ENCODE assay signal across 14 mouse cellular contexts in genomic region chr14:22494866-22495265, GRCm38 (mm10).
DNase-seq lines count a peak whose midpoint lies in the region; ATAC-seq and TF ChIP-seq lines count a peak whose summit lies in the region.
"Had no signal": no experiment of that assay in that cellular context is flagged by ENCODE, and none has a peak within 500 bp of the region (broad histone marks: within the 10 kb centered on the region; RNA-seq: fewer than 3 reads in every experiment).

No protein-coding gene starts in this region.

- no peaks in the 10 kb centered on the region for H3K4me1 ChIP-seq in lung, embryonic 14.5 days (ENCODE audit: insufficient read depth)
- H3K4me1 ChIP-seq: heart, embryonic 15.5 days had no signal

- no peaks in the 10 kb centered on the region for H3K9me3 ChIP-seq in lung, embryonic 14.5 days (ENCODE audit: low read depth, low read length)
- H3K9me3 ChIP-seq: heart, embryonic 15.5 days had no signal

- no peaks in the 10 kb centered on the region for H3K27me3 ChIP-seq in lung, embryonic 14.5 days (ENCODE audit: insufficient read depth, low read length)
- H3K27me3 ChIP-seq: heart, embryonic 15.5 days; Patski had no signal

- peak; percentile 34 for DNase-seq in lung, embryonic 14.5 days
- DNase-seq in lung, postnatal 36 days: no peak
- peak; percentile 75 for DNase-seq in embryo, embryonic 11 days
- peak; percentile 3 for DNase-seq in lung, postnatal 14 days
- peak; percentile 80 for DNase-seq in retina, embryonic 14.5 days (ENCODE audit: low spot score)
- no peak for DNase-seq in right cerebral cortex, postnatal 36 days (ENCODE audit: low spot score in 2 of 2)
- no peak for DNase-seq in urinary bladder, adult 2 months (ENCODE audit: low spot score)
- DNase-seq: cerebellum, postnatal 10 days; gastrocnemius, postnatal 10 days; kidney, adult 18-20 months had no signal

- no peak overlapping the region for H3K9ac ChIP-seq in lung, embryonic 14.5 days
- H3K9ac ChIP-seq: heart, embryonic 15.5 days had no signal

- H3K4me2 ChIP-seq in lung, embryonic 14.5 days: no peak overlapping the region
- H3K4me2 ChIP-seq: heart, embryonic 15.5 days had no signal

- no peaks in the 10 kb centered on the region for H3K36me3 ChIP-seq in lung, embryonic 14.5 days (ENCODE audit: insufficient read depth)
- H3K36me3 ChIP-seq: heart, embryonic 15.5 days had no signal

- ATAC-seq in lung, embryonic 14.5 days (ENCODE audit: insufficient read depth): no peak
- ATAC-seq: CD4-positive, CD25-positive, alpha-beta regulatory T cell, adult 4 months; Patski had no signal

- WGBS in lung, embryonic 14.5 days: 23% methylated on average over 10 of the region's 10 CpGs

- no peak overlapping the region for H3K4me3 ChIP-seq in lung, embryonic 14.5 days (ENCODE audit: low read depth, low read length)
- H3K4me3 ChIP-seq: erythroblast, embryonic 14.5 days; heart, embryonic 15.5 days had no signal

- TF ChIP-seq CTCF in lung, embryonic 14.5 days (IDR thresholded peaks at IDR 0.05; ENCODE audit: low read depth): no peak

- H3K27ac ChIP-seq in lung, embryonic 14.5 days (ENCODE audit: low read depth): no peak overlapping the region
- H3K27ac ChIP-seq: heart, embryonic 15.5 days had no signal

Comparison
In these comparisons a context has a peak if more than half of its experiments do, and no peak if none do; other contexts are left out.
1. DNase-seq: peak in lung, embryonic 14.5 days (single experiment), embryo, embryonic 11 days (single experiment), lung, postnatal 14 days (single experiment) and retina, embryonic 14.5 days (single experiment); none in lung, postnatal 36 days (single experiment), right cerebral cortex, postnatal 36 days (0 of 2) and urinary bladder, adult 2 months (single experiment).